Mouse (Mus musculus) liver, adult (tissue): Measurements from ENCODE around the gene Serpina3i.

ENCODE experiments used
- GATA4 ChIP-seq: IDR thresholded peaks from 2 replicates; pipeline ENCODE4 v1.6.1; 2014; ENCODE audit warnings: mild to moderate bottlenecking, low read length; ENCODE audit not compliant: insufficient replicate concordance

Serpina3i gene

DNA sequence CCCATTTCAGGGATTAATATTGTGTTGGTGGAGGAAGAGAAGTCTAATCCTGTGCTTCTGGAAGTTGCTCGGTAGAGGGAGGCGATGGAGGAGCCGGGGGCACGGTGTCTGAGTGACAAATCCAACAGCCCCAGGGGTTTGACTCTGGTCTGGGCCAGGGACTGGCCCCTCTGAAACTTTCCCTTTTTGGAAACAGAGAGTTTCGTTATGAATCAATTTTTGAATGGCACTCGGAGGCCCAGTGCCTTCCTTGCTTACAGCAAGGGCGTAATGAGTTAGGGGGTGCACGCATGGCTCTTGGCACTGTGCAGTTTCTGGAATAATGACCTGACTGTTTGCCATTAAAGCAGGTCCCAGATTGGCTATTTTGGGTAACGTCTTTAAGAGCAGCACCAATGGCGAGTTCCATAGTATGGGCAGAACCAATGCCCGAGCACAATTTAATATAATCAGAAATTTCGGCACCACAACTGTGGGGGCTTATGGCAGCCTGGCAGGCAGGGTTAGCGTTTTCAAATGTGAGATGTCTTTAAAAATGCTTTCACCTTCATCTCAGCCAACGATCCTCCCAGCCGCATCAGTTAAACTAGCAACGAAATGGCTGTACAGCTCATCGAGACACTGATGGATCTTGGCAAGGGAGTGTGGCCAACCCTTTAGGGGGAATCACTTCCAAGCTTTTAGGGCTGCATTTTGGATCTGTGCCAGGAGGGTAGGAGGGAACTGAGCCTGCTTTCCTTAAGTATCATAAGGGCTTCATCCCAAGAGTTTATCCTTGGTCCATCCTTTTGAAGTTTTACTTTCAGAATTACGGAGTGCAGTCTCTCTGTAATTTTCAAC is 15.5 kb downstream of the Serpina3i start:
- TF ChIP-seq GATA4, result no peak

DNA sequence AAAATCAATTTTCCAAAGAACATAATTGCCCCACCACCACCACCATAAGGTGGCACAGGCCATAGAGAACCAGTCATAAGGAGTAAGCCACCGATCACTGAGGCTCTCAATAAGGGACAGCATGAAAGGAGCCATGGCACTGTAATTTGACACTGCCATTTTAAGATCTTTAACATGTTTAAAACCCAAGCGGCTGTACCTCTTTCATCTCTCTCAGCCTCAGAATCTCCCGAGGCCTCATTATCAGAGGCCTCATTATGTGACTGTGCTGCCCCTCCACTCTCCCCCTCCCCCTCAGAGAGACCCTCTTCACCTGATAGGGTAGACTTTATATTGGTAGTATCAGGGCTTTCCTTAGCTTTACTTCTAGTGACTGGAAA is 16.1 kb downstream of the Serpina3i start:
- no peak for TF ChIP-seq GATA4

DNA sequence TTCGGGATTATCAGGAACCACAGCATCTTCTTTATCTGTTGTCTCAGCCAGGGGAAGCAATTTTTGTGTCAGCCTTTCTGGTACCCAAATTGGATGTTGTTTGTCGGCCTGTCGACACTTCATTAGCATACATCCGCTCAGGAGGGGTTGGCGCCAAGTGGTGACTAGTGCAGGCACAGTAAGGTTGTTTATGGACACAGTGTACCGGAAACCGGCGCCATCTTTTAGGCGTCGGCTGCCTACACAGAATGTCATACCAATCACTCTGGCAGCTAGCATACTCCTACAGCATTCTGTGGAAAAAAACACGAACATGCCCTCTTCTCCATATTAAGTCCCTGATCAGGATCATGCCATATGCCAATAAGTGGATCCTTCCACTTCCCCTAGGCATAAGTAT is 20.5 kb downstream of the Serpina3i start:
- TF ChIP-seq GATA4, result no peak

DNA sequence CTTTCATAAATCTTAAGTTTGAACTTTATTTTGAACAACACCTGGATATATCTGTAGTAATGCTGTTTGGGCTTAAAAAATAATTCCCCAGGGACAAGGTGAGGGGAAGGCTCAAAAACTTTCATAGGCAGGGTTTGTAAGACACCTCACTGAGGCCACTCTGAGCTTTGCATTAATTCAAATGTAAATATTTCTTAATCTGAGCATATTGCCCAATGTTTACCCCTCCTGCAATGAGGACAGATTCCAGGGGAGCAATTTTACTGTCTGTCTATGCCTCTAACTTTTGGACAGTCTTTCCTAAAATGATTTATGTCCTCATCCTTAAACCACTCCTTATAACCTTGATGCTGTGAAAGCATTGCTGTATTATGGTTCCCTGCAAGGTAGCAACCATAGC is 25.4 kb downstream of the Serpina3i start:
- no peak for TF ChIP-seq GATA4

DNA sequence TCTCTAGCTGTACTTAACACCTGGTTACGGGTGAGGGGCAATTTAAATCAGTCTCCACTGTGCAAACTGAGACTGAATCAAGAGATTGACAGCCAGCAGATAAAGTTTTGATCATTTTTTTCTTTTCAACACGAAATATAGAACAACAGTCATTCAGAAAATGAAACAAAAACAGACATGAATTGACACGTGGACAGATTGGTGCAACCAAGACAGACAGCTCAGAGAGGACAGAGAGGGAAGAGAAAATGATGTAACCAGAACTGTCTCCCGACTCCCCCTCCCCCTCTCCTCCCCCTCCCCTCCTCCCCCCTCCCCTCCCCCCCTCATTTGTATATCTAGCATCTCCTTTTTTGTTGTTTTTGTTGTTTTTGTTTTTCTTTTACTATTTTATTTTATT is 26.9 kb downstream of the Serpina3i start:
- no peak for TF ChIP-seq GATA4

DNA sequence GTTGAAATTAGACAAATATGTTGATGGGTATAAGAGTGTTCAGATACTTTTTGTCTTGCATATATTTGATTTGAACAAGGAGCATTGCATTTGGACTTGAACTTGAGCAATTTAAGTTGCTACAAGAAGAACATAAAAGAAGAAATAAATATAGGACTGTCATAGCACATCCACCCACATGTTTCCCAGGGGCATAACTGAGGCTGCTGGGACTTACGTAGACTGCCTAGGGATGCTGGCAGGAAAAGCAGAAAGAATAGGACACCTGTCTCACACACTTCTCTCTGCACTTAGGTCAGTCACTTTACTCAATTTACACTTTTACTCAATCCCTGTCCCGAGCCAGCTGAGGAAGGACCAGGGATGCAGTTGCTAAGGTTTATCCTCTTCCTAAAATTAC is 31.0 kb downstream of the Serpina3i start:
- no peak for TF ChIP-seq GATA4

DNA sequence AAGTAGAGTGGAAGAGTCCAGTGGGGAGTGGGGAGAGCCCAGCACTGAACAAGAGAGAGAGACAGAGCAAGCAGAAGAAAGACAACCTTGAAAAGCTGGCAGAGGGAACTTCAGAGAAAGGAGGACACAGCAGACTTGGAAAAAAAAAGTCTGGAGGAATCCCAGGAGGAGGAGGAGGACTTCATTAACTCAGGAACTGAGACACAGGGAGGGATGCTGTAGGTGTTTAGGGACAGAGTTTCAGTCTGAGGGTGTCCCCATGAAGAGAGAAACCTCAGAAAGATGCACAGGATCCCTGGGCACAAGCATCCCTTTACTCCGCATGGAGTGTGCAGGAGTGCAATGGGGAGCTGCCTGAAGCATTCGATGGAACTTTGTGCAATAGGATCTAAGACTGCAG is 35.1 kb downstream of the Serpina3i start:
- no peak for TF ChIP-seq GATA4

DNA sequence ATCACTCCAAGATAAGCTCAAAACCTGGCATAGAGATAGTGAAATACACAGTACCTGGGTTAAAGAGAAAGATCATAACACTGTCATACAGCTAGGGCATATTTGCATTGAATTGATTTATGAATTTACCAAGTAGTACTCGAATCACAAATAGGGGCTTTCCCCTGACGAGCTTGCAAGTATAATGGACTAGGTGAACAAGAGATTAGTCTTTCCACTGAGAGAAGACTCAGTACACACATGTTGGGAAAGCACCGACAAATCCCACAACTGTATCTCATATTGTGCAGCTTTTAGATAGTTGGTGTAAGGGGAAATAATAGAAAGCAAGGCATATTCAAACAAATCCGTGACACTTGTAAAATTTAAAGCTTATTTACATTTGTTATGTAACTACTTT is 43.1 kb downstream of the Serpina3i start:
- TF ChIP-seq GATA4, result no peak

DNA sequence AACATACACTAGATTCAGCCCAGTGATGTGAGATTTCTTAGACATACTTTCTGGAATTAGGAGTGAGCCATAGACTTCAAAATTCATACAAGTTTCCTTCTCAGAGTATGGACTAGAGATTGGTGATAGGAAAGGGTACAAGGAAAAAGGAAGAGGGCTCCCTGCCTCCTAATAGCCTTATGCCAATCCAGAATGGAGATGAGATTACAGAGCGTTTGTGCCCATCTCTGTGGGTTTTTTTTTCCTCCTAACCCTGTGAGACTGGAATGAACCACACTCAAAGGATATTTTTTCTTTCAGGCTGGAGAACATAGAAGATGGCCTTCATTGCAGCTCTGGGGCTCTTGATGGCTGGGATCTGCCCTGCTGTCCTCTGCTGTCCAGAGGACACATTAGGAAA is 51.3 kb downstream of the Serpina3i start, which contains the start of gene Serpina3j:
Serpina3j (plus strand) TSS at position 301 of the 400 bp plus-strand sequence.
- no peak for TF ChIP-seq GATA4
